Mouse (Mus musculus) MEL (cell line): ENCODE measurements around the gene Limk1. TPM values are rescaled to one million over a fixed set of nuclear protein-coding genes. Genes with fewer than 3 reads are reported as not detected.

ENCODE experiments used
- DNase-seq: peaks from one replicate; pipeline ENCODE4 v3.0.0; 2011; ENCODE audit warnings: low read depth, low spot score
- H3K27ac ChIP-seq: 2 replicates; pipeline ENCODE4 v1.5.1; 2012; ENCODE audit warnings: low read depth, mild to moderate bottlenecking, control low read depth, low read length, moderate library complexity; ENCODE audit not compliant: control insufficient read depth
- H3K27me3 ChIP-seq, 2 experiments: fragments of 150-350 bp in 1 of 2; sonication (generic) in 1 of 2; 2 replicates each; pipeline ENCODE4 v1.6.1; 2012; ENCODE audit warnings: low read length in 2 of 2, mild to moderate bottlenecking in 2 of 2, improper control_type of control experiment in 1 of 2, moderate library complexity in 1 of 2; ENCODE audit not compliant: insufficient read depth in 2 of 2, control insufficient read depth in 1 of 2
- H3K36me3 ChIP-seq, 2 experiments: 2 replicates each; pipeline ENCODE4 v1.6.1; 2012 to 2014; ENCODE audit warnings: low read length in 2 of 2, improper control_type of control experiment in 1 of 2, inconsistent platforms in 1 of 2, mild to moderate bottlenecking in 1 of 2; ENCODE audit not compliant: insufficient read depth in 2 of 2, control insufficient read depth in 1 of 2
- H3K4me1 ChIP-seq, 2 experiments: fragments of 150-350 bp in 1 of 2; sonication (generic) in 1 of 2; 2 replicates each; pipeline ENCODE4 v1.6.1; 2012; ENCODE audit warnings: low read length in 2 of 2, improper control_type of control experiment in 1 of 2, mild to moderate bottlenecking in 1 of 2; ENCODE audit not compliant: insufficient read depth in 2 of 2, control insufficient read depth in 1 of 2
- H3K4me3 ChIP-seq, 2 experiments: fragments of 150-350 bp in 1 of 2; sonication (generic) in 1 of 2; 2 replicates each; pipeline ENCODE4 v1.5.1; 2012; ENCODE audit warnings: low read depth in 2 of 2, low read length in 2 of 2, mild to moderate bottlenecking in 2 of 2, moderate library complexity in 2 of 2, control low read depth in 1 of 2, improper control_type of control experiment in 1 of 2; ENCODE audit not compliant: control insufficient read depth in 1 of 2, insufficient read depth in 1 of 2
- H3K79me2 ChIP-seq: 2 replicates; pipeline ENCODE4 v1.6.1; 2012; ENCODE audit warnings: mild to moderate bottlenecking, low read length, moderate library complexity; ENCODE audit not compliant: control insufficient read depth, poor library complexity, insufficient read depth
- H3K9ac ChIP-seq: 2 replicates; pipeline ENCODE4 v1.6.1; 2012; ENCODE audit warnings: low read depth, mild to moderate bottlenecking, control low read depth, low read length, moderate library complexity; ENCODE audit not compliant: control insufficient read depth, poor library complexity, severe bottlenecking
- H3K9me3 ChIP-seq: fragments of 150-350 bp; sonication (generic); replicated peaks from 2 replicates; pipeline ENCODE4 v1.6.1; 2012; ENCODE audit warnings: mild to moderate bottlenecking, low read length, improper control_type of control experiment, moderate library complexity; ENCODE audit not compliant: insufficient read depth
- BHLHE40 ChIP-seq: IDR thresholded peaks from 2 replicates; pipeline ENCODE4 v1.6.1; 2012; ENCODE audit warnings: low read depth, mild to moderate bottlenecking, inconsistent platforms, low read length, improper control_type of control experiment, borderline replicate concordance
- CHD2 ChIP-seq: IDR thresholded peaks from 2 replicates; pipeline ENCODE4 v1.6.1; 2011; ENCODE audit warnings: low read length, improper control_type of control experiment
- CTCF ChIP-seq, 3 experiments: IDR thresholded peaks in 2 of 3; conservative IDR thresholded peaks in 1 of 3; 2 replicates each; pipeline ENCODE4 v1.5.1; 2011 to 2012; ENCODE audit warnings: low read length in 3 of 3, low read depth in 2 of 3, mild to moderate bottlenecking in 2 of 3, improper control_type of control experiment in 1 of 3, inconsistent platforms in 1 of 3, mixed read lengths in 1 of 3, moderate library complexity in 1 of 3; ENCODE audit not compliant: control insufficient read depth in 1 of 3, insufficient read depth in 1 of 3, poor library complexity in 1 of 3, severe bottlenecking in 1 of 3
- EP300 ChIP-seq, 2 experiments: IDR thresholded peaks; 2 replicates each; pipeline ENCODE4 v1.6.1; 2011; ENCODE audit warnings: improper control_type of control experiment in 2 of 2, low read length in 2 of 2, low read depth in 1 of 2, mild to moderate bottlenecking in 1 of 2
- ETS1 ChIP-seq: IDR thresholded peaks from 2 replicates; pipeline ENCODE4 v1.6.1; 2012; ENCODE audit warnings: low read depth, mild to moderate bottlenecking, inconsistent platforms, low read length, improper control_type of control experiment, moderate library complexity
- GABPA ChIP-seq: IDR thresholded peaks from 2 replicates; pipeline ENCODE4 v1.6.1; 2012; ENCODE audit warnings: low read depth, mild to moderate bottlenecking, inconsistent platforms, low read length, improper control_type of control experiment, moderate library complexity
- GATA1 ChIP-seq: IDR thresholded peaks from 2 replicates; pipeline ENCODE4 v1.6.1; 2011; ENCODE audit warnings: low read depth, low read length, improper control_type of control experiment
- JUND ChIP-seq: IDR thresholded peaks from 2 replicates; pipeline ENCODE4 v1.6.1; 2011; ENCODE audit warnings: low read depth, mild to moderate bottlenecking, improper control_type of control experiment, low read length
- MAX ChIP-seq: IDR thresholded peaks from 2 replicates; pipeline ENCODE4 v1.6.1; 2011; ENCODE audit warnings: low read length, improper control_type of control experiment
- MAZ ChIP-seq: IDR thresholded peaks from 2 replicates; pipeline ENCODE4 v1.6.1; 2012; ENCODE audit warnings: low read depth, mild to moderate bottlenecking, inconsistent platforms, low read length, improper control_type of control experiment
- MEF2A ChIP-seq: IDR thresholded peaks from 2 replicates; pipeline ENCODE4 v1.6.1; 2014; ENCODE audit warnings: low read depth, mild to moderate bottlenecking, inconsistent platforms, low read length, improper control_type of control experiment; ENCODE audit not compliant: poor library complexity, insufficient replicate concordance, severe bottlenecking; ENCODE audit errors: extremely low read depth
- MXI1 ChIP-seq: IDR thresholded peaks from 2 replicates; pipeline ENCODE4 v1.6.1; 2011; ENCODE audit warnings: mild to moderate bottlenecking, low read depth, low read length, improper control_type of control experiment
- MYC ChIP-seq: IDR thresholded peaks from 2 replicates; pipeline ENCODE4 v1.6.1; 2011; ENCODE audit warnings: low read depth, mild to moderate bottlenecking, low read length, improper control_type of control experiment, moderate library complexity
- POLR2A ChIP-seq, 2 experiments: IDR thresholded peaks; 2 replicates each; pipeline ENCODE4 v1.6.1; 2011 to 2012; ENCODE audit warnings: low read length in 2 of 2, mild to moderate bottlenecking in 2 of 2, control low read depth in 1 of 2, improper control_type of control experiment in 1 of 2, low read depth in 1 of 2, moderate library complexity in 1 of 2; ENCODE audit not compliant: control insufficient read depth in 1 of 2, insufficient read depth in 1 of 2, poor library complexity in 1 of 2
- POLR2AphosphoS2 ChIP-seq: IDR thresholded peaks from 2 replicates; pipeline ENCODE4 v1.6.1; 2011; ENCODE audit warnings: low read length, improper control_type of control experiment
- SIN3A ChIP-seq: IDR thresholded peaks from 2 replicates; pipeline ENCODE4 v1.6.1; 2012; ENCODE audit warnings: low read length, improper control_type of control experiment, inconsistent platforms
- SMC3 ChIP-seq: IDR thresholded peaks from 2 replicates; pipeline ENCODE4 v1.6.1; 2011; ENCODE audit warnings: low read depth, low read length, improper control_type of control experiment
- TAL1 ChIP-seq: IDR thresholded peaks from 2 replicates; pipeline ENCODE4 v1.6.1; 2012; ENCODE audit warnings: mild to moderate bottlenecking, inconsistent platforms, low read length, moderate library complexity, mixed read lengths
- TBP ChIP-seq: IDR thresholded peaks from 2 replicates; pipeline ENCODE4 v1.8.0; 2011; ENCODE audit warnings: low read depth, low read length, improper control_type of control experiment
- TCF12 ChIP-seq: IDR thresholded peaks from 2 replicates; pipeline ENCODE4 v1.6.1; 2014; ENCODE audit warnings: low read depth, mild to moderate bottlenecking, inconsistent platforms, low read length, improper control_type of control experiment, moderate library complexity
- UBTF ChIP-seq: IDR thresholded peaks from 2 replicates; pipeline ENCODE4 v1.6.1; 2012; ENCODE audit warnings: low read depth, mild to moderate bottlenecking, inconsistent platforms, low read length, improper control_type of control experiment, moderate library complexity, borderline replicate concordance; ENCODE audit not compliant: insufficient read depth
- USF2 ChIP-seq, 2 experiments: IDR thresholded peaks; 2 replicates each; pipeline ENCODE4 v1.6.1; 2011 to 2012; ENCODE audit warnings: improper control_type of control experiment in 2 of 2, low read length in 2 of 2, borderline replicate concordance in 1 of 2, inconsistent platforms in 1 of 2, low read depth in 1 of 2, mild to moderate bottlenecking in 1 of 2; ENCODE audit not compliant: insufficient read depth in 1 of 2
- ZC3H11A ChIP-seq: IDR thresholded peaks from 2 replicates; pipeline ENCODE4 v1.6.1; 2012; ENCODE audit warnings: low read depth, mild to moderate bottlenecking, inconsistent platforms, low read length, improper control_type of control experiment
- ZKSCAN1 ChIP-seq: IDR thresholded peaks from 2 replicates; pipeline ENCODE4 v1.6.1; 2012; ENCODE audit warnings: low read depth, mild to moderate bottlenecking, inconsistent platforms, low read length, improper control_type of control experiment, moderate library complexity
- ZMIZ1 ChIP-seq: IDR thresholded peaks from 2 replicates; pipeline ENCODE4 v1.6.1; 2012; ENCODE audit warnings: low read depth, mild to moderate bottlenecking, inconsistent platforms, low read length, improper control_type of control experiment, moderate library complexity
- ZNF384 ChIP-seq: IDR thresholded peaks from 2 replicates; pipeline ENCODE4 v1.6.1; 2012; ENCODE audit warnings: low read depth, mild to moderate bottlenecking, inconsistent platforms, low read length, improper control_type of control experiment
- polyA plus RNA-seq, 2 experiments: library from polyadenylated mRNA; stranded (reverse) in 1 of 2; unstranded in 1 of 2; fragments of >175 nt in 1 of 2; fragments of >200 nt in 1 of 2; gene quantifications; 2 replicates each; pipeline versions ENCODE4 v1.2.1 to v1.2.4; 2012; ENCODE audit warnings: low replicate concordance in 2 of 2, low read depth in 1 of 2; ENCODE audit not compliant: insufficient read length in 2 of 2, insufficient read depth in 1 of 2, missing spikeins in 1 of 2
- total RNA-seq: library from RNA; depleted of rRNA; stranded (reverse); fragments of 300-350 nt; gene quantifications from 2 replicates; pipeline ENCODE4 v1.2.3, GENCODE M21; 2012

The Limk1 gene
- total and polyA plus RNA-seq, 3 experiments, result 7.3 to 14.8 TPM; not detected in 1

- H3K27me3 ChIP-seq, result no peaks in the 10 kb centered on the region
- no peak for TF ChIP-seq TCF12
- TF ChIP-seq MAZ, result no peak
- no peak for TF ChIP-seq GABPA
- no peak for TF ChIP-seq ZKSCAN1
- TF ChIP-seq MAX, result no peak
- no peak for TF ChIP-seq UBTF
- no peak for TF ChIP-seq ETS1
- no peak for TF ChIP-seq ZC3H11A
- TF ChIP-seq MXI1, result no peak
- TF ChIP-seq MEF2A, result no peak
- TF ChIP-seq TAL1, result no peak
- TF ChIP-seq ZMIZ1, result no peak
- no peak for TF ChIP-seq CHD2
- no peak for TF ChIP-seq GATA1
- no peak for TF ChIP-seq TBP
- TF ChIP-seq POLR2A (IDR thresholded peaks at IDR 0.05; ENCODE audit: control insufficient read depth in 1 of 2, insufficient read depth in 1 of 2, low read depth in 1 of 2, low read length in 2 of 2, poor library complexity in 1 of 2), result no peak
- no peak for TF ChIP-seq EP300 (IDR thresholded peaks at IDR 0.05; ENCODE audit: low read depth in 1 of 2, low read length in 2 of 2)
- TF ChIP-seq MYC, result no peak
- DNase-seq, result no peak
These were observed 49.7 kb downstream of the Limk1 start for GRCm38 (mm10) chr5:134638461-134639268.

DNA sequence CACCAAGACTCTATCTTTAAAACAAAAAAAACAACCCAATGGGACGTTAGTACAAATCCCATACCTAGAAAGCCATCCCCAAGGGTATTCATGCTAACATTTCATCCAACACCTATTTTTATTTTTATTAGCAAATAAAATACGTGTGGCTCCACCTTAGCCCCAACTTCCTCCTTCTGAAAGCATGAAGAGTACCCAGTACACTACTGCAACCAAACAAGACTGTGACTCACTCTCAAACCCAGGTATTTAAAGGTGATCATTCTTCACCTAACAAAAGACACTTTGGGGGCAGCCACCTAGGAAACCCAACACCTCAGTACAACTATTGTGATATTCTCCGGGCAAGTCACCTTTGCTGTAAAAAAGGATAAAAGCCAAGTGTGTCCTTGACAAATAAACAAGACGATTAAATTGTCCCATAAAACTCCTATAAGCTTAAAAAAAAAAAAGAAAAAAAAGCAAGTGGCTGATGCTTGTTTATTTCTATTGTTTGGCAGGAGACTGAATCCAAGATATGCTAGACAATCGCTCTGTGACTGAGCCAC lies 50.5 kb downstream of the Limk1 start:
- TF ChIP-seq EP300 (IDR thresholded peaks at IDR 0.05; ENCODE audit: low read depth in 1 of 2, low read length in 2 of 2) (no peak), MXI1 (peak; percentile 68), TBP (no peak), USF2 (IDR thresholded peaks at IDR 0.05; ENCODE audit: borderline replicate concordance in 1 of 2, insufficient read depth in 1 of 2, low read depth in 1 of 2, low read length in 2 of 2) (no peak), BHLHE40 (no peak), JUND (no peak), POLR2A (IDR thresholded peaks at IDR 0.05; ENCODE audit: control insufficient read depth in 1 of 2, insufficient read depth in 1 of 2, low read depth in 1 of 2, low read length in 2 of 2, poor library complexity in 1 of 2) (no peak), MAZ (no peak), MAX (no peak), CTCF (IDR thresholded peaks at IDR 0.05 in 2 of 3, conservative IDR thresholded peaks at IDR 0.05 in 1 of 3; ENCODE audit: control insufficient read depth in 1 of 3, insufficient read depth in 1 of 3, low read depth in 2 of 3, low read length in 3 of 3, poor library complexity in 1 of 3, severe bottlenecking in 1 of 3) (no peak), TCF12 (no peak), GATA1 (no peak), SMC3 (no peak), POLR2AphosphoS2 (no peak), SIN3A (peak; percentile 39), ZNF384 (no peak)
- DNase-seq, result peak; percentile 69

More at GRCm38 (mm10) chr5:134638461-134639268, 49.7 kb downstream of the Limk1 start:
- Histone ChIP-seq H3K27ac (peak overlapping the region; percentile 85), H3K9me3 (no peaks in the 10 kb centered on the region), H3K79me2 (peaks cover 53% of the 10 kb centered on the region), H3K36me3 (peaks cover 21 to 31% of the 10 kb centered on the region in 2 experiments), H3K4me1 (peaks cover 13 to 14% of the 10 kb centered on the region in 2 experiments), H3K4me3 (peak overlapping the region; percentile 85 to 100), H3K9ac (peak overlapping the region; percentile 99)

More for the DNA sequence above, 50.5 kb downstream of the Limk1 start:
- H3K4me3 ChIP-seq, result peak overlapping the region; percentile 85 to 100
- H3K79me2 ChIP-seq, result peaks cover 61% of the 10 kb centered on the region
- no peaks in the 10 kb centered on the region for H3K9me3 ChIP-seq
- H3K36me3 ChIP-seq, result peaks cover 24 to 33% of the 10 kb centered on the region in 2 experiments
- no peaks in the 10 kb centered on the region for H3K27me3 ChIP-seq
- H3K9ac ChIP-seq, result peak overlapping the region; percentile 99
- peak overlapping the region; percentile 85; the same call in 1 of the 2 replicates for H3K27ac ChIP-seq
- H3K4me1 ChIP-seq, result peaks cover 13 to 14% of the 10 kb centered on the region in 2 experiments
